Mouse (Mus musculus): ENCODE results near the gene Olfr51.

GRCm38 (mm10) chr11:51003296-51003695 is at the start of gene Olfr51:
- no peak for TF ChIP-seq CTCF (IDR thresholded peaks at IDR 0.05; ENCODE audit: extremely low read depth, insufficient read depth, insufficient read length, insufficient replicate concordance)
- no peak for TF ChIP-seq POLR2A (IDR thresholded peaks at IDR 0.05; ENCODE audit: low read depth, low read length)

All from spleen, adult 2 months (tissue).